ENCODE assay signal across 9 mouse cellular contexts in genomic region chr16:72218021-72218420, GRCm38 (mm10).
DNase-seq lines count a peak whose midpoint lies in the region; ATAC-seq and TF ChIP-seq lines count a peak whose summit lies in the region.
"Had no signal": no experiment of that assay in that cellular context is flagged by ENCODE, and none has a peak within 500 bp of the region (broad histone marks: within the 10 kb centered on the region; RNA-seq: fewer than 3 reads in every experiment).

No protein-coding gene starts in this region.

- H3K27me3 ChIP-seq in heart, embryonic 13.5 days (replicated peaks): no peaks in the 10 kb centered on the region
- H3K27me3 ChIP-seq in lung, postnatal 0 days (replicated peaks; ENCODE audit: insufficient read depth, low read length): no peaks in the 10 kb centered on the region
- H3K27me3 ChIP-seq: embryonic facial prominence, embryonic 13.5 days had no signal

- H3K4me3 ChIP-seq in heart, embryonic 13.5 days: no peak overlapping the region
- H3K4me3 ChIP-seq in lung, postnatal 0 days (ENCODE audit: low read depth, low read length): no peak overlapping the region
- H3K4me3 ChIP-seq in lung, adult 2 months (replicated peaks; ENCODE audit: extremely low read depth, low read depth, low read length): no peak overlapping the region
- H3K4me3 ChIP-seq: embryonic facial prominence, embryonic 13.5 days had no signal

- DNase-seq in heart, adult 8-10 months (ENCODE audit: low spot score): no peak
- DNase-seq in lung, postnatal 0 days (ENCODE audit: low spot score): peak; percentile 73
- DNase-seq in lung, adult 2 months: no peak
- peak; percentile 92 for DNase-seq in brain, embryonic 14.5 days (ENCODE audit: low read depth)
- peak; percentile 64 for DNase-seq in retina, embryonic 14.5 days (ENCODE audit: low spot score)
- DNase-seq in layer of hippocampus, postnatal 25 days (ENCODE audit: extremely low spot score in 1 of 2, low spot score in 1 of 2): no peak

- H3K9ac ChIP-seq in heart, embryonic 13.5 days: no peak overlapping the region
- H3K9ac ChIP-seq in lung, postnatal 0 days (replicated peaks; ENCODE audit: low read depth): no peak overlapping the region
- H3K9ac ChIP-seq: embryonic facial prominence, embryonic 13.5 days had no signal

- peak; percentile 88 for TF ChIP-seq CTCF in lung, postnatal 0 days (IDR thresholded peaks at IDR 0.05)
- TF ChIP-seq CTCF in lung, adult 2 months (IDR thresholded peaks at IDR 0.05; ENCODE audit: insufficient read depth, low read length): no peak
- peak; percentile 15; the same call in 1 of the 2 replicates for TF ChIP-seq CTCF in brain, embryonic 14.5 days (IDR thresholded peaks at IDR 0.05; ENCODE audit: borderline replicate concordance, extremely low read depth, insufficient read depth, insufficient read length)

- H3K36me3 ChIP-seq in heart, embryonic 13.5 days: no peaks in the 10 kb centered on the region
- H3K36me3 ChIP-seq in lung, postnatal 0 days (ENCODE audit: insufficient read depth, low read length): no peaks in the 10 kb centered on the region
- H3K36me3 ChIP-seq: embryonic facial prominence, embryonic 13.5 days had no signal

- no peak for TF ChIP-seq EP300 in lung, postnatal 0 days (IDR thresholded peaks at IDR 0.05)

- no peaks in the 10 kb centered on the region for H3K9me3 ChIP-seq in heart, embryonic 13.5 days
- no peaks in the 10 kb centered on the region for H3K9me3 ChIP-seq in lung, postnatal 0 days (ENCODE audit: low read length)
- H3K9me3 ChIP-seq: embryonic facial prominence, embryonic 13.5 days had no signal

- peak overlapping the region; percentile 35 for H3K4me2 ChIP-seq in heart, embryonic 13.5 days
- H3K4me2 ChIP-seq in lung, postnatal 0 days (replicated peaks; ENCODE audit: low read depth, low read length): no peak overlapping the region; the same call in 1 of the 2 replicates
- H3K4me2 ChIP-seq: embryonic facial prominence, embryonic 13.5 days had no signal

- H3K27ac ChIP-seq in heart, embryonic 13.5 days (replicated peaks): no peak overlapping the region
- H3K27ac ChIP-seq in lung, postnatal 0 days (ENCODE audit: low read length): no peak overlapping the region
- H3K27ac ChIP-seq: embryonic facial prominence, embryonic 13.5 days had no signal

- ATAC-seq in heart, embryonic 13.5 days (ENCODE audit: extremely low read depth, insufficient number of reproducible peaks, low FRiP score, low TSS enrichment): no peak
- no peak for ATAC-seq in lung, postnatal 0 days
- no peak for ATAC-seq in inflammation-experienced regulatory T-cells, adult 6 months

- TF ChIP-seq POLR2A in lung, adult 2 months (IDR thresholded peaks at IDR 0.05; ENCODE audit: borderline replicate concordance, extremely low read depth, low read depth, low read length): no peak
- TF ChIP-seq POLR2A in brain, embryonic 14.5 days (IDR thresholded peaks at IDR 0.05; ENCODE audit: borderline replicate concordance, extremely low read depth, insufficient read depth, insufficient read length, poor library complexity, severe bottlenecking): no peak

- H3K4me1 ChIP-seq in heart, embryonic 13.5 days: peaks cover 10% of the 10 kb centered on the region
- H3K4me1 ChIP-seq in lung, postnatal 0 days (ENCODE audit: insufficient read depth, low read depth, low read length): no peaks in the 10 kb centered on the region
- H3K4me1 ChIP-seq in lung, adult 2 months (ENCODE audit: control insufficient read depth, insufficient read depth, low read length): no peaks in the 10 kb centered on the region
- H3K4me1 ChIP-seq: embryonic facial prominence, embryonic 13.5 days had no signal

- WGBS in heart, embryonic 13.5 days: 6% methylated on average over 3 of the region's 3 CpGs
- WGBS in lung, postnatal 0 days: 4% methylated on average over 3 of the region's 3 CpGs
- WGBS in lung, adult 2 months: 2% methylated on average over 3 of the region's 3 CpGs

Comparison
In these comparisons a context has a peak if more than half of its experiments do, and no peak if none do; other contexts are left out.
1. DNase-seq: peak in lung, postnatal 0 days (single experiment), brain, embryonic 14.5 days (single experiment) and retina, embryonic 14.5 days (single experiment); none in heart, adult 8-10 months (single experiment), lung, adult 2 months (single experiment) and layer of hippocampus, postnatal 25 days (0 of 2).